Mouse (Mus musculus) neural tube, embryonic 11.5 days (tissue): ENCODE measurements around the gene Dcx. TPM values are rescaled to one million over a fixed set of nuclear protein-coding genes. Genes with fewer than 3 reads are reported as not detected.

Experiments used
- microRNA-seq: library from miRNA; unstranded; fragments of <30 nt; microRNA quantifications from one replicate; pipeline ENCODE4, GENCODE M21; 2016
- polyA plus RNA-seq: library from polyadenylated mRNA; unstranded; fragments of >200 nt; fragmentation: Nextera tagmentation; extraction: Ambion mirVana; gene quantifications from 2 replicates; pipeline ENCODE4 v1.2.1, GENCODE M21; 2014

The Dcx gene
- polyA plus RNA-seq, 1 experiment from 2014 or later, result 182 TPM

Small RNA genes lying within 50 kb of the gene (microRNA-seq; reads per million reads assigned to microRNA genes)
- gene Gm47298, result not detected

Other genes with a start within 250 kb of the Dcx start
- gene Capn6, start 105.9 kb downstream of the Dcx start, polyA plus RNA-seq, result 28.5 and 38.7 TPM in 2 replicates
- 3.1 and 4.8 TPM in 2 replicates for gene A730046J19Rik, start 220.4 kb upstream of the Dcx start, polyA plus RNA-seq